Mouse (Mus musculus) heart, adult 2 months (tissue): ENCODE measurements around the gene Map4k2.

Experiments
- CTCF ChIP-seq: fragments of 200-600 bp; IDR thresholded peaks from 2 replicates; pipeline ENCODE4 v1.8.1; 2022; ENCODE audit warnings: antibody characterized with exemption, mild to moderate bottlenecking, moderate library complexity
- POLR2A ChIP-seq: fragments of 200-500 bp; IDR thresholded peaks from 2 replicates; pipeline ENCODE4 v1.6.1; 2011; ENCODE audit warnings: mild to moderate bottlenecking, low read depth, low read length, control low read depth; ENCODE audit not compliant: insufficient read depth

DNA sequence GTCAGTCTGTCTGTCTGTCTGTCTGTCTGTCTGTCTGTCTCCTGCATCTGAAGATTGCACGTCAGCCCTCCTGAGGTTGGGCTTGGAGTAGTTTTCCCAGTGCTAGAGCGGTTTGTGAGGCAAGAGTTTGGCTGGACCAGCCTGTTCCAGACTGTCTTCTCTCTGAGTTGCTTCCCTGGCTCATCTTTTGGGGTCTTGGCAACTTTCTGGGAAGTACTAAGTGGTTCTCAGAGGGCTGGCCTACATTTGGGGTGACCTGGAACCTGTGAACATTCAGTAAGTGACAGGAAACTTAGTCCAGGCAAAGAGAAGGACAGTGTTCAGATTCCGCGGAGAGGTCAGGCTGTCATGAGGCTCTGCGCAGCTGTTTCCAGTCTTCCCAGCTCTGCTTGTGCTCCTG is 48.7 kb upstream of the Map4k2 start:
- TF ChIP-seq POLR2A (no peak), CTCF (no peak)
